Mouse (Mus musculus) kidney, adult 2 months (tissue): ENCODE results near the gene Nmnat2. TPM values are rescaled to one million over a fixed set of nuclear protein-coding genes. Genes with fewer than 3 reads are reported as not detected.

Experiments
- DNase-seq: peaks from one replicate; pipeline ENCODE4 v3.0.0; 2021
- H3K27ac ChIP-seq: fragments of 200-500 bp; 2 replicates; pipeline ENCODE4 v1.5.1; 2012; ENCODE audit warnings: low read depth, low read length, control low read depth, inconsistent platforms; ENCODE audit not compliant: insufficient read depth
- H3K27me3 ChIP-seq: fragments of 200-500 bp; replicated peaks from 2 replicates; pipeline ENCODE4 v1.6.1; 2012; ENCODE audit warnings: mild to moderate bottlenecking, moderate library complexity, low read length, inconsistent platforms; ENCODE audit not compliant: control insufficient read depth, insufficient read depth
- H3K36me3 ChIP-seq: fragments of 200-500 bp; 2 replicates; pipeline ENCODE4 v1.6.1; 2012; ENCODE audit warnings: mild to moderate bottlenecking, moderate library complexity, low read length, inconsistent platforms; ENCODE audit not compliant: control insufficient read depth, insufficient read depth
- H3K4me1 ChIP-seq: fragments of 200-500 bp; 2 replicates; pipeline ENCODE4 v1.6.1; 2011; ENCODE audit warnings: low read length; ENCODE audit not compliant: control insufficient read depth, insufficient read depth
- H3K4me3 ChIP-seq: fragments of 200-500 bp; 2 replicates; pipeline ENCODE4 v1.5.1; 2011; ENCODE audit warnings: mild to moderate bottlenecking, low read depth, low read length, control low read depth; ENCODE audit not compliant: insufficient read depth
- CTCF ChIP-seq: fragments of 200-500 bp; conservative IDR thresholded peaks from 2 replicates; pipeline ENCODE4 v1.5.1; 2011; ENCODE audit warnings: low read depth, mild to moderate bottlenecking, control low read depth, low read length, moderate library complexity, mixed read lengths; ENCODE audit not compliant: insufficient read depth, insufficient read length
- POLR2A ChIP-seq: fragments of 200-500 bp; IDR thresholded peaks from one replicate; pipeline ENCODE4 v1.6.1; 2011; ENCODE audit warnings: low read depth, low read length, control low read depth
- WGBS: fragments of 180-500 bp; shearing (Covaris S2); methylation state at CpG from one replicate; pipeline ENCODE4 v1.1.7; 2018; 5-methylcytosine and 5-hydroxymethylcytosine counted together
- polyA plus RNA-seq: library from polyadenylated mRNA; depleted of rRNA; stranded (reverse); fragments of >200 nt; gene quantifications from 2 replicates; pipeline ENCODE4 v1.2.3, GENCODE M21; 2012

Gene Nmnat2
- polyA plus RNA-seq, 1 experiment, result 0.41 TPM

DNA sequence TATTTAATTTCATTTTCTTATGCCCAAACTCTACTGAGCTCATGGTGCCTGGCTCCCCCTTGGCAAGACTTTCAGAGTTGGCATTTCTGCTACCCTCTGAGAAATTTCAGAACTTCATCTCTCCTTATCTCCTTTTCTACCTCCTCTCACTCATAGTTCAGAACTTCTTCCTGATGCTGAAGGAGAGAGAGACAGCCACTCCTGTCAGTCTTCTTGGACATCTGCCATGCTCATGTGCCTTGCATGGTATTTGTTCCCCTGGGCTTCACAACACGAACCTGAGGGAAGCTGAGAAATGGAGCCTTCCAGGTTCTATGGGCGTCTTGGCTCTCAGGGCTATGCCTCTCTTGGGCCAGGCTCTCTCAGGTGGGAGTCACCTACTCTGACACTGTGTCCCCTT, 87.5 kb downstream of the Nmnat2 start:
- Histone ChIP-seq H3K4me1 (no peaks in the 10 kb centered on the region), H3K27ac (no peak overlapping the region), H3K4me3 (no peak overlapping the region), H3K27me3 (no peaks in the 10 kb centered on the region), H3K36me3 (no peaks in the 10 kb centered on the region)
- WGBS, result 78% methylated on average over 2 of the region's 2 CpGs
- TF ChIP-seq POLR2A (no peak), CTCF (no peak)
- no peak for DNase-seq

DNA sequence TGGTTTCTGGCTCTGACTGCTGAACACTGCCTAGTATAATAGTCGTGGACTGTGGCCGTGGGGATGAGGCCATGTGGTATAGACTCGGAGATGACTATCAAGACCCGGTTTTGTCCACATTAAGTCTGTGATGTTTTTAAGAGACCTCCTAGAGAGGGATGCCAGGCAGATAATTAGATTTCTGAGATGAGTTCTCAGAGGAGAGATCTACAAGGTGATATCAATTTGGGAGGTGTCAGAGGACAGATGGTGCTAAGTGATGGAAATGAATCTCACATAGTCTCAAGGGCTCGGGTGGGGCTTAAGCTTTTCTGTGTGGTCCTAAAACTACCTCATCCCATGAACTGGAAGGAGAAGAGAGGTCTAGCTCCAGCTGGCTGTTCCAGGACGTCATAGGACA, 88.5 kb downstream of the Nmnat2 start:
- Histone ChIP-seq H3K27me3 (no peaks in the 10 kb centered on the region), H3K36me3 (no peaks in the 10 kb centered on the region), H3K4me1 (no peaks in the 10 kb centered on the region), H3K27ac (no peak overlapping the region), H3K4me3 (no peak overlapping the region)
- 82% methylated on average over 6 of the region's 6 CpGs for WGBS
- no peak for TF ChIP-seq CTCF
- TF ChIP-seq POLR2A, result no peak
- no peak for DNase-seq

DNA sequence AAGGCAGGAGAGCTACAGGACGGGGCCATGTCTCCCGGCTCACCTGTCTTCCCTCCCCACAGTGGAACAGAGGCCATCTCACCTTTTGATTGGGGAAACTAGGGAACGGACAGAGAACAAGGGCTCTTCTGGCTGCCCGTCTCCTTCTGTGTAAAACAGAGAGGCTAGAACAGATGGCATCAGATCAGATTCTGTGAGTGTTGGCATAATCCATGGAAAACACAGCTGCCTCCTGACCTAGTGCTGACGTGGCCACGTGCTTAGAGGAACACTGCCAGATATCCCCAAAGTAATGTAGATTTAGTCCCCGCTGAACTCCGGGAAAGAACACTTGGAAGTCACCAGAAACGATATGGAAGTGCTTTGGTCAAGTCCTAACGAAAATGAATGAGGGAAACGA, 90.6 kb downstream of the Nmnat2 start:
- Histone ChIP-seq H3K27me3 (no peaks in the 10 kb centered on the region), H3K4me1 (no peaks in the 10 kb centered on the region), H3K4me3 (no peak overlapping the region), H3K27ac (no peak overlapping the region), H3K36me3 (no peaks in the 10 kb centered on the region)
- TF ChIP-seq CTCF, result no peak
- TF ChIP-seq POLR2A, result no peak
- no peak for DNase-seq
- 78% methylated on average over 11 of the region's 11 CpGs for WGBS

DNA sequence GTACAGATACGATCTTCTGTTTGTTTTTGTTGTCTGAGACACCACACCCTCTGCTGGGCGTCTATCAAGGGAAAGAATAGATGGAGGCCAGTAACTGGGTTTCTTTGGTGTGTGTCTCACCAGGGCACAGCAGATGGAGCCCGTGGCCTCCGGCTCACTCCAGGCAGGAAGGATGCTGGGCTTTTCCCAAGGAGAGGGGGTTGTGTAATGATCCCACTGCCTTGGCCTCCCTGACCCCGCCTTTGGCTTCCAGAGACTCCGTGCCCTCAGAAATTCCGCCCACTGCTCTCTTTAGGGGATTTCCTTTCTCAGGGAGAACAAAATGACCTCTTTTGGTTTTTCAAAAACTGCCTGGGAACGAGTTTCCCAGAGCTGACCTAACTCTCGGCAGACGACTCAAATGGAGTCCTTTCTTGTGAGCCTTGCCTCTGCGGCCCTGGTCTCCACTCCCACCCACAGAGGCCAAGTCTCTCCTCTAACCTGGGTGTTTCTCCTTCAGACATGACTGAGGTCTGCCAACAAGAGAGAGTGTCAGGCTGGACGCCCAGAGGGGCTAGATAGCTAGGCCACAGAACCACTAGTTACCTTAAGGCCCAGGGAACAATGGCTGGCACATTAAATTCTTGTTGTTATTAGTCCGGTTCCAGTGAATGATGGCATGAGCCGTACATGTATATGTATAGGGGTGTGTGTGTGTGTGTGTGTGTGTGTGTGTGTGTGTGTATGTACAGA, 93.5 kb downstream of the Nmnat2 start:
- no peaks in the 10 kb centered on the region for H3K36me3 ChIP-seq
- no peak overlapping the region for H3K27ac ChIP-seq
- no peak overlapping the region for H3K4me3 ChIP-seq
- H3K27me3 ChIP-seq, result no peaks in the 10 kb centered on the region
- TF ChIP-seq POLR2A, result no peak
- peak; percentile 48 for TF ChIP-seq CTCF
- no peaks in the 10 kb centered on the region for H3K4me1 ChIP-seq
- peak; percentile 73 for DNase-seq
- WGBS, result 38% methylated on average over 14 of the region's 14 CpGs

DNA sequence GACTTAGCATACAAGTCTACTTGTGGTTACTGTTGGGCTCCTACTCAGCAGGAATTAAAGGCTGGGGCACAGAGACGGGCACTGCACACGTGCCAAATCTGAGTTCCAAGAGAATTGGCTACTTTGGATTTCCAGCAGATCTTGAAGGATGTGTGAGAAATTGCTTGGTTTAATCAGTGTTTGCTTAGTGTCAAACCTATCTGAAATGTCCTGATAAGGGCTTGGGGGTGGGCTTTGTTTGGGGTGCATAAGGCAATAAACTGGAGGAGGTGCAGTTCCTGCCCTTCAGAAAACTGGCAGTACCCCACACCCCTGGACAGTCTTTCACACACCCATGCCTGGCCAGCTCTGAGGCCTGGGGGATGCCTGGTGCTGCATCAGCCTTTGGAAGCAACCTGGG, 94.7 kb downstream of the Nmnat2 start:
- no peak overlapping the region for H3K4me3 ChIP-seq
- no peaks in the 10 kb centered on the region for H3K4me1 ChIP-seq
- no peak overlapping the region for H3K27ac ChIP-seq
- no peaks in the 10 kb centered on the region for H3K27me3 ChIP-seq
- no peak for DNase-seq
- TF ChIP-seq POLR2A (no peak), CTCF (no peak)
- 85% methylated on average over 2 of the region's 2 CpGs for WGBS
- H3K36me3 ChIP-seq, result no peaks in the 10 kb centered on the region

DNA sequence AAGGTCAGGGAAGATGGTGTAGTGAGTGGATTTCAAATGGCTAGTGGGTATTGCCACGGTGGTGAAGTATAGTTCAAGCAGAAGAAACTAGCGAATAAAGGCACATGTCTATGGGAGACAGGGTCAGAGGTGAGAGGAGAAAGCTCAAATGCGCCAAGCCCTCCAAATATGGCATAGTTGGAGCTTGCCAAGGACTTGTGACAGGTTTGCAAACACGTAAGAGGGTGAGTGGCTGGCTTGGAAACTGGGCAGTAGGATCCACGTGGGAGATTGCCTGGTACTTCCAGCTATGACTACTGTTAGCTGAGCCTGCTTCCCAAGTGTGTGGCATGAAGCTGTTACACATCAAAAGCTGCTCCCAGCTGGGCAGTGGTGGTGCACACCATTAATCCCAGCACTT, 96.7 kb downstream of the Nmnat2 start:
- H3K4me1 ChIP-seq, result no peaks in the 10 kb centered on the region
- no peaks in the 10 kb centered on the region for H3K27me3 ChIP-seq
- no peak overlapping the region for H3K4me3 ChIP-seq
- H3K36me3 ChIP-seq, result no peaks in the 10 kb centered on the region
- DNase-seq, result no peak
- TF ChIP-seq CTCF (no peak), POLR2A (no peak)
- 85% methylated on average over 5 of the region's 5 CpGs for WGBS
- no peak overlapping the region for H3K27ac ChIP-seq

DNA sequence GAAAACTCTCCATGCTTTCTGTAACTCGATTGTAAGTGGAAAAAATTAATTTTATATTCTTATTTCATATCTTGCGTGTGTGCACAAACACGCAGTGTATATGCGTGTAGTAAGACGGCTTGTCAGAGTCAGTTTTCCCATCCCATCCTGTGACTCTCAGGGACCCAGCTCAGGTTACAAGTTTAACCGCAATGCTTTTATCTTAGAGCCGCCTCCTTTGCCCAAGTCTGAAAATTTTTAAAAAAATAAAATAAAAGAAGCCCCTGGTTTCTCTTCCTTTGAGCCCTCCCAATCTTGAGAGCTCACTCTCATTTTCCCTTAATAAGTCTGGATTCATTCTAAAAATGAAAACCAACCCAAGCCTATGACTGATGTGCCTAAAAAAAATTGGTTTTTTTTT, 98.8 kb downstream of the Nmnat2 start:
- DNase-seq, result no peak
- Histone ChIP-seq H3K36me3 (no peaks in the 10 kb centered on the region), H3K4me1 (no peaks in the 10 kb centered on the region), H3K27me3 (no peaks in the 10 kb centered on the region), H3K4me3 (no peak overlapping the region), H3K27ac (no peak overlapping the region)
- TF ChIP-seq CTCF (no peak), POLR2A (no peak)
- WGBS, result 80% methylated on average over 7 of the region's 7 CpGs
